Mouse (Mus musculus) bone marrow macrophage, adult 2 months (primary cell): Measurements from ENCODE around the gene Mrpl58.

Experiments used
- CTCF ChIP-seq: IDR thresholded peaks from 2 replicates; pipeline ENCODE4 v1.5.1; 2012; ENCODE audit warnings: low read depth, mild to moderate bottlenecking, low read length, moderate library complexity
- POLR2A ChIP-seq: IDR thresholded peaks from 2 replicates; pipeline ENCODE4 v1.6.1; 2012; ENCODE audit warnings: mild to moderate bottlenecking, low read depth, low read length, borderline replicate concordance

DNA sequence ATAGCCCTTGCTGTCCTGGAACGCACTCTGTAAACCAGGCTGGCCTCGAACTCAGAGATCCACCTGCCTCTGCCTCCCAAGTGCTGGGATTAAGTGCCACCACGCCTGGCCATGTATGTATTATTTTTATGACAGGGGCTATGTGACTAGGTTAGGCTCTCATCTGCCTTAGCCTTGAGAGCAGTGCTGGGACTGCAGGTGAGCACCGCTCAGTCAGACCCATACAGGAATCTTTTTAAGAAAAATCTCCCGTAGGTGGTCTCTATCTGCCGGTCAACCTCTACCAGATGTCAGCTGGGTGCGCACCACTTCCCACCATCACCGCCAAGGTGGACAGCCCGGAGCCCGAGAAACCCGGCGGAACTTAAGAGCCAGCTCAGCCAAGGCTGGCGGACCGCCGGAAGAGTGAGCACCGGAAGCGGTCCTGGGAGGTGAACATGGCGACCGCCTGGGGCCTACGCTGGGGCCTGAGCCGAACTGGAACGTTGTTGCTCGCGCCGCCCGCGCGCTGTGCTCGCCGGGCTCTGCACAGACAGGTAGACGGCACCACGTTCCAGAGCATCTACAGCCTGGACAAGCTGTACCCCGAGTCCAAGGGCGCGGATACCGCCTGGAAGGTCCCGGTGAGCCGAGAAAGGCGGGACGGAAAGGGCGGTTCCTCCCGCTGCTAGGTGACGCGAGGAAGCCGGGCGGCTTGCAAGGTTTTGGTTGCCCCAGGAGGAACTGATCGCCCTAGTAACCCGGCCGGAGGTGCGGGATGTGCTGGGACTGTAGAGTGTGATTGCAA lies at the start of gene Mrpl58:
- no peak for TF ChIP-seq CTCF
- no peak for TF ChIP-seq POLR2A
